ENCODE assay signal across 8 mouse cellular contexts in the genomic region with DNA sequence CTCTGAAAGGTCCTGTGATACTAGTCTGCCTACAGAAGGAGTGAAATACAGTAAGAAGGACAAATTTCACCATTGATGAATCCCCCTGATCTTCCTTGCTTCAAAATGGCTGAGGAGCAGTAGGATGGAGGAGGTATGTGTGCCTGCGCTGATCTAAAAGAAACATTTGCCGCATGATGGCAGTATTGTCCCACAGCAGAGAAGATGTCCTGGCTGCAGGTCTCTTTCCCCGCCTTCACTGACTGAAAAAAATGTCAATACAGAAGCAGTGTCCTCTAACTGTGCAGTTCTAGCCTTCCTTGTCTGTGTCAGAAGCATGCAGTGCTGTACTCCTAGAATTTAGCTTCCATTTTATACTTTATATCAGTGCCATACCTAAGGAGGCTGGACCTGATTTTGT.
DNase-seq lines count a peak whose midpoint lies in the region; ATAC-seq and TF ChIP-seq lines count a peak whose summit lies in the region.
"Not testable (repeated sequence)": the region's sequence is repeated elsewhere in the genome, so short reads cannot be mapped to it uniquely, and the experiment has no call there.

No protein-coding gene starts in this region.

- H3K9me3 ChIP-seq in ES-Bruce4 (replicated peaks; ENCODE audit: control insufficient read depth, insufficient read depth, low read length, poor library complexity, severe bottlenecking); forebrain, embryonic 15.5 days; kidney, embryonic 15.5 days (replicated peaks); liver, embryonic 15.5 days (replicated peaks); midbrain, embryonic 15.5 days: not testable (repeated sequence)

- 0 out of 2 replicates have a peak overlapping the region, but pooled peaks have one; percentile 5 for H3K27ac ChIP-seq in ES-Bruce4 (ENCODE audit: insufficient read depth, low read length)
- peak overlapping the region; percentile 64 for H3K27ac ChIP-seq in forebrain, embryonic 15.5 days (replicated peaks)
- not testable (repeated sequence) for H3K27ac ChIP-seq in kidney, embryonic 15.5 days; liver, embryonic 15.5 days (replicated peaks)
- peak overlapping the region; percentile 72; the same call in 1 of the 2 replicates for H3K27ac ChIP-seq in midbrain, embryonic 15.5 days

- not testable (repeated sequence) for H3K9ac ChIP-seq in ES-Bruce4 (ENCODE audit: low read depth, poor library complexity, severe bottlenecking); forebrain, embryonic 15.5 days (replicated peaks); kidney, embryonic 15.5 days; liver, embryonic 15.5 days; midbrain, embryonic 15.5 days

- DNase-seq in cerebellum, adult 9-10 months: peak; percentile 95
- peak; percentile 91 for DNase-seq in heart, postnatal 4 days
- DNase-seq in spleen, adult 12 weeks (ENCODE audit: low spot score): peak; percentile 70

- TF ChIP-seq POLR2A in ES-Bruce4 (IDR thresholded peaks at IDR 0.05; ENCODE audit: insufficient read depth, low read length): not testable (repeated sequence)

- ATAC-seq in forebrain, embryonic 15.5 days (replicated peaks): peak; percentile 72
- ATAC-seq in kidney, embryonic 15.5 days (replicated peaks; ENCODE audit: low FRiP score): not testable (repeated sequence)
- ATAC-seq in liver, embryonic 15.5 days (ENCODE audit: insufficient read depth): peak; percentile 57; the same call in 1 of the 2 replicates
- peak; percentile 59 for ATAC-seq in midbrain, embryonic 15.5 days (replicated peaks)

- H3K36me3 ChIP-seq in ES-Bruce4 (ENCODE audit: control insufficient read depth, insufficient read depth, low read length, poor library complexity, severe bottlenecking): peaks cover 11% of the 10 kb centered on the region
- H3K36me3 ChIP-seq in forebrain, embryonic 15.5 days; liver, embryonic 15.5 days (replicated peaks); midbrain, embryonic 15.5 days (replicated peaks): not testable (repeated sequence)
- peaks cover 35% of the 10 kb centered on the region for H3K36me3 ChIP-seq in kidney, embryonic 15.5 days

- TF ChIP-seq CTCF in ES-Bruce4 (IDR thresholded peaks at IDR 0.05; ENCODE audit: low read depth, low read length): not testable (repeated sequence)

- not testable (repeated sequence) for H3K4me3 ChIP-seq in ES-Bruce4 (ENCODE audit: low read depth, low read length)
- peak overlapping the region; percentile 31 for H3K4me3 ChIP-seq in forebrain, embryonic 15.5 days
- H3K4me3 ChIP-seq in kidney, embryonic 15.5 days (replicated peaks): peak overlapping the region; percentile 33
- peak overlapping the region; percentile 39 for H3K4me3 ChIP-seq in liver, embryonic 15.5 days (replicated peaks)
- peak overlapping the region; percentile 27 for H3K4me3 ChIP-seq in midbrain, embryonic 15.5 days

- not testable (repeated sequence) for TF ChIP-seq EP300 in ES-Bruce4 (IDR thresholded peaks at IDR 0.05; ENCODE audit: insufficient read depth, low read depth, low read length)

- H3K4me2 ChIP-seq in forebrain, embryonic 15.5 days (replicated peaks): peak overlapping the region; percentile 34
- H3K4me2 ChIP-seq in kidney, embryonic 15.5 days: peak overlapping the region; percentile 51
- peak overlapping the region; percentile 48 for H3K4me2 ChIP-seq in liver, embryonic 15.5 days
- H3K4me2 ChIP-seq in midbrain, embryonic 15.5 days: peak overlapping the region; percentile 38; the same call in 1 of the 2 replicates

- not testable (repeated sequence) for H3K27me3 ChIP-seq in ES-Bruce4 (ENCODE audit: control insufficient read depth, insufficient read depth, low read length, poor library complexity, severe bottlenecking); forebrain, embryonic 15.5 days; kidney, embryonic 15.5 days; liver, embryonic 15.5 days; midbrain, embryonic 15.5 days (replicated peaks)

- H3K4me1 ChIP-seq in ES-Bruce4 (ENCODE audit: control insufficient read depth, insufficient read depth, low read length); forebrain, embryonic 15.5 days; kidney, embryonic 15.5 days; liver, embryonic 15.5 days (replicated peaks); midbrain, embryonic 15.5 days: not testable (repeated sequence)

- 75% methylated on average over 3 of the region's 3 CpGs for WGBS in forebrain, embryonic 15.5 days
- 78% methylated on average over 3 of the region's 3 CpGs for WGBS in kidney, embryonic 15.5 days
- WGBS in liver, embryonic 15.5 days (ENCODE audit: insufficient replicate concordance): 60% methylated on average over 3 of the region's 3 CpGs
- WGBS in midbrain, embryonic 15.5 days: 67% methylated on average over 3 of the region's 3 CpGs
